Mouse (Mus musculus): ENCODE results near the gene Pgbd5. TPM values are rescaled to one million over a fixed set of nuclear protein-coding genes. Genes with fewer than 3 reads are reported as not detected.

Pgbd5 gene
- polyA plus RNA-seq, 1 experiment from 2014 or later = 3.3 TPM

GRCm38 (mm10) chr8:124384336-124384735 lies 55.1 kb downstream of the Pgbd5 start:
- WGBS = 90% methylated on average over 19 of the region's 19 CpGs
- Histone ChIP-seq H3K27ac (no peak overlapping the region), H3K4me2 (no peak overlapping the region), H3K9me3 (no peaks in the 10 kb centered on the region), H3K4me3 (replicated peaks) (no peak overlapping the region), H3K27me3 (replicated peaks) (no peaks in the 10 kb centered on the region), H3K9ac (no peak overlapping the region), H3K4me1 (no peaks in the 10 kb centered on the region), H3K36me3 (no peaks in the 10 kb centered on the region)
- no peak for ATAC-seq (ENCODE audit: insufficient read depth, low FRiP score, low read depth)

- 74% methylated on average over 10 of the region's 10 CpGs for WGBS
Measured at GRCm38 (mm10) chr8:124382235-124382634, 57.2 kb downstream of the Pgbd5 start.

GRCm38 (mm10) chr8:124379289-124379688 lies 60.2 kb downstream of the Pgbd5 start:
- Histone ChIP-seq H3K9ac (no peak overlapping the region), H3K27me3 (replicated peaks) (no peaks in the 10 kb centered on the region), H3K4me3 (replicated peaks) (no peak overlapping the region), H3K4me2 (no peak overlapping the region), H3K27ac (no peak overlapping the region), H3K9me3 (no peaks in the 10 kb centered on the region), H3K36me3 (no peaks in the 10 kb centered on the region), H3K4me1 (no peaks in the 10 kb centered on the region)
- WGBS = 61% methylated on average over 6 of the region's 6 CpGs
- no peak for ATAC-seq (ENCODE audit: insufficient read depth, low FRiP score, low read depth)

More at GRCm38 (mm10) chr8:124382235-124382634, 57.2 kb downstream of the Pgbd5 start:
- ATAC-seq (ENCODE audit: insufficient read depth, low FRiP score, low read depth) = no peak
- Histone ChIP-seq H3K9ac (no peak overlapping the region), H3K27ac (no peak overlapping the region), H3K9me3 (no peaks in the 10 kb centered on the region), H3K27me3 (replicated peaks) (no peaks in the 10 kb centered on the region), H3K4me2 (no peak overlapping the region), H3K36me3 (no peaks in the 10 kb centered on the region), H3K4me3 (replicated peaks) (no peak overlapping the region), H3K4me1 (no peaks in the 10 kb centered on the region)

- no peak for ATAC-seq (ENCODE audit: insufficient read depth, low FRiP score, low read depth)
- H3K9ac ChIP-seq = no peak overlapping the region
- H3K4me2 ChIP-seq = no peak overlapping the region
- no peaks in the 10 kb centered on the region for H3K27me3 ChIP-seq (replicated peaks)
- H3K4me1 ChIP-seq = no peaks in the 10 kb centered on the region
- no peaks in the 10 kb centered on the region for H3K9me3 ChIP-seq
- H3K27ac ChIP-seq = no peak overlapping the region
- WGBS = 92% methylated on average over 12 of the region's 12 CpGs
- H3K4me3 ChIP-seq (replicated peaks) = no peak overlapping the region
- H3K36me3 ChIP-seq = no peaks in the 10 kb centered on the region
Measured at GRCm38 (mm10) chr8:124376406-124376805, 63.1 kb downstream of the Pgbd5 start.

- Histone ChIP-seq H3K9me3 (no peaks in the 10 kb centered on the region), H3K4me3 (replicated peaks) (no peak overlapping the region), H3K36me3 (no peaks in the 10 kb centered on the region), H3K4me2 (no peak overlapping the region), H3K27me3 (replicated peaks) (no peaks in the 10 kb centered on the region), H3K27ac (no peak overlapping the region), H3K4me1 (no peaks in the 10 kb centered on the region), H3K9ac (no peak overlapping the region)
- WGBS = 83% methylated on average over 9 of the region's 9 CpGs
- no peak for ATAC-seq (ENCODE audit: insufficient read depth, low FRiP score, low read depth)
Measured at GRCm38 (mm10) chr8:124375727-124376126, 63.7 kb downstream of the Pgbd5 start.

- Histone ChIP-seq H3K27ac (no peak overlapping the region), H3K9me3 (no peaks in the 10 kb centered on the region), H3K4me3 (replicated peaks) (no peak overlapping the region), H3K36me3 (no peaks in the 10 kb centered on the region), H3K9ac (no peak overlapping the region), H3K27me3 (replicated peaks) (no peaks in the 10 kb centered on the region), H3K4me1 (no peaks in the 10 kb centered on the region), H3K4me2 (no peak overlapping the region)
- ATAC-seq (ENCODE audit: insufficient read depth, low FRiP score, low read depth) = no peak
- WGBS = 74% methylated on average over 6 of the region's 6 CpGs
Measured at GRCm38 (mm10) chr8:124375168-124375567, 64.3 kb downstream of the Pgbd5 start.

GRCm38 (mm10) chr8:124373753-124374152 lies 65.7 kb downstream of the Pgbd5 start:
- Histone ChIP-seq H3K4me2 (no peak overlapping the region), H3K4me1 (no peaks in the 10 kb centered on the region), H3K27me3 (replicated peaks) (no peaks in the 10 kb centered on the region), H3K4me3 (replicated peaks) (no peak overlapping the region), H3K9ac (no peak overlapping the region), H3K9me3 (no peaks in the 10 kb centered on the region), H3K36me3 (no peaks in the 10 kb centered on the region), H3K27ac (no peak overlapping the region)
- WGBS = 89% methylated on average over 5 of the region's 5 CpGs
- no peak for ATAC-seq (ENCODE audit: insufficient read depth, low FRiP score, low read depth)

- no peaks in the 10 kb centered on the region for H3K4me1 ChIP-seq
- no peak overlapping the region for H3K4me3 ChIP-seq (replicated peaks)
- no peak overlapping the region for H3K27ac ChIP-seq
- no peaks in the 10 kb centered on the region for H3K27me3 ChIP-seq (replicated peaks)
- ATAC-seq (ENCODE audit: insufficient read depth, low FRiP score, low read depth) = no peak
- H3K9me3 ChIP-seq = no peaks in the 10 kb centered on the region
- H3K36me3 ChIP-seq = no peaks in the 10 kb centered on the region
- 86% methylated on average over 23 of the region's 23 CpGs for WGBS
- no peak overlapping the region for H3K9ac ChIP-seq
- no peak overlapping the region for H3K4me2 ChIP-seq
Measured at GRCm38 (mm10) chr8:124371410-124372123, 67.9 kb downstream of the Pgbd5 start.

- Histone ChIP-seq H3K27me3 (replicated peaks) (no peaks in the 10 kb centered on the region), H3K9ac (no peak overlapping the region), H3K27ac (no peak overlapping the region), H3K4me1 (no peaks in the 10 kb centered on the region), H3K36me3 (no peaks in the 10 kb centered on the region), H3K9me3 (no peaks in the 10 kb centered on the region), H3K4me2 (no peak overlapping the region), H3K4me3 (replicated peaks) (no peak overlapping the region)
- ATAC-seq (ENCODE audit: insufficient read depth, low FRiP score, low read depth) = no peak
- 77% methylated on average over 17 of the region's 17 CpGs for WGBS
Measured at GRCm38 (mm10) chr8:124370422-124371183, 68.9 kb downstream of the Pgbd5 start.

GRCm38 (mm10) chr8:124368213-124368612 lies 71.2 kb downstream of the Pgbd5 start:
- H3K4me3 ChIP-seq (replicated peaks) = no peak overlapping the region
- no peak for ATAC-seq (ENCODE audit: insufficient read depth, low FRiP score, low read depth)
- no peak overlapping the region for H3K27ac ChIP-seq
- WGBS = 15% methylated on average over 8 of the region's 8 CpGs
- H3K36me3 ChIP-seq = no peaks in the 10 kb centered on the region
- H3K9me3 ChIP-seq = no peaks in the 10 kb centered on the region
- H3K27me3 ChIP-seq (replicated peaks) = no peaks in the 10 kb centered on the region
- no peak overlapping the region for H3K9ac ChIP-seq
- H3K4me1 ChIP-seq = no peaks in the 10 kb centered on the region
- H3K4me2 ChIP-seq = no peak overlapping the region

- Histone ChIP-seq H3K4me2 (no peak overlapping the region), H3K27ac (no peak overlapping the region), H3K27me3 (replicated peaks) (no peaks in the 10 kb centered on the region), H3K9ac (no peak overlapping the region), H3K9me3 (no peaks in the 10 kb centered on the region), H3K36me3 (no peaks in the 10 kb centered on the region), H3K4me3 (replicated peaks) (no peak overlapping the region), H3K4me1 (no peaks in the 10 kb centered on the region)
- no peak for ATAC-seq (ENCODE audit: insufficient read depth, low FRiP score, low read depth)
- 87% methylated on average over 15 of the region's 15 CpGs for WGBS
Measured at GRCm38 (mm10) chr8:124363337-124363736, 76.1 kb downstream of the Pgbd5 start.

GRCm38 (mm10) chr8:124362589-124362988 lies 76.9 kb downstream of the Pgbd5 start:
- Histone ChIP-seq H3K4me2 (no peak overlapping the region), H3K9ac (no peak overlapping the region), H3K27me3 (replicated peaks) (no peaks in the 10 kb centered on the region), H3K27ac (no peak overlapping the region), H3K4me3 (replicated peaks) (no peak overlapping the region), H3K9me3 (no peaks in the 10 kb centered on the region), H3K36me3 (no peaks in the 10 kb centered on the region), H3K4me1 (no peaks in the 10 kb centered on the region)
- no peak for ATAC-seq (ENCODE audit: insufficient read depth, low FRiP score, low read depth)
- 78% methylated on average over 7 of the region's 7 CpGs for WGBS
